Mouse (Mus musculus) right cerebral cortex, adult 18-20 months (tissue): Measurements from ENCODE around the gene Blnk.

Source experiments
- DNase-seq: peaks from one replicate; pipeline ENCODE4 v3.0.0; 2022; ENCODE audit warnings: mixed read lengths

Gene Blnk

GRCm38 (mm10) chr19:40994057-40994585 is at the start of gene Blnk:
Gene Blnk (minus strand): TSS chr19:40994535.
- peak; percentile 56 for DNase-seq

DNA sequence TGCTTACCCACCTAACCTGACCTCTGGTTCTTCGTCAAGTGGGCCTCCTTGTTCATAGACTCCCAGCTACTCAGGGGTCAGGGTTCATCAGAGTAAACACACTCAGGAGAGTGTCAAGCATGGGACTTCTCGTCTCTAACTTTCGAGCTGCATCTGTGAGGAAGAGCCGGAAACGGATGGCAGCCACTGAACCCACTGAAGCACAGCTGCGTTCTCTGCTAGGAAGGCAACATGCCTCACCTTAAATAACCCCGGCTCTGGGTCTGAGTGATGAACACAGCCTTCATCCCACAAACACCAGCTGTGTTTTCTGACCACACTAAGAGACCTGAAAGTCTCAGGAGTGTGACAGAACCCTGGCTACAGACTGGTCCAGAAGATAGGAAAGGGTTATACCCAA is 44.8 kb upstream of the Blnk start:
- no peak for DNase-seq

DNA sequence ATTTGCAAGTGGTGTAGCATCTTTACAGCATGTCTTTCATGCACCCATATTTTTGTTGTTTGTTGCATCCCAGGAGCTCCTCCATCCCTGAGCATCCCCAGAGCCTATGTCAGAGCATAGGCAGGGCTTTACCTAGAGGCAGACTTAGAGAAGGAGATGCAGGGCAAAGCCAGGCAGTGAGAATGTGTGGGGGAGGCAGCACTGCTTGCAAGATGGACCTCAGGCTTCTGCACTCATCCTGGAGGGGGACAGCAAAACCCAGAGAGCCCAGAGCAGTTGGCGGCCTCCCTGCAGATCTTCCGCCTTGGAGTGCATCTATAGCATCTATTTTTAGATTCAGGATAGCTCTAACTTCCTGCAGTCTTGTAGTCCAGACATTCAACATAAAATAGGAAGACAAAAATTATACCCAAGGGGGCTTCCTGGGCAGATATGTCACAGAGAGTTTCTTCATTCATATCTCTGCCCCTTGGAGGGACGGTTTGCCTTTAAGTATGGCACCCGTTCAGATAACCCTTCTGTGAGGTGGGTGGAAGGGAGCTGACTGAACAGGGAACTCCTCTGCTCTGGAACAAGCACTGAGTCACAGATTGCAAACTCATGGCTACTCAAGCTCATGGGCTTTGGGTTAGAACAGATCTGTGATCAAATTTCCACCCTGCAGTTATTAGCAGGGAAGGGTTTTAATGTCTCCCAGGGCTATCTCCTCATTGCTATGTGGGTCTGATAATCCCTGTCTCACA is 41.6 kb upstream of the Blnk start:
- peak; percentile 26 for DNase-seq

GRCm38 (mm10) chr19:41031869-41032268 is 37.5 kb upstream of the Blnk start:
- no peak for DNase-seq

GRCm38 (mm10) chr19:41031009-41031408 is 36.7 kb upstream of the Blnk start:
- DNase-seq: no peak

DNA sequence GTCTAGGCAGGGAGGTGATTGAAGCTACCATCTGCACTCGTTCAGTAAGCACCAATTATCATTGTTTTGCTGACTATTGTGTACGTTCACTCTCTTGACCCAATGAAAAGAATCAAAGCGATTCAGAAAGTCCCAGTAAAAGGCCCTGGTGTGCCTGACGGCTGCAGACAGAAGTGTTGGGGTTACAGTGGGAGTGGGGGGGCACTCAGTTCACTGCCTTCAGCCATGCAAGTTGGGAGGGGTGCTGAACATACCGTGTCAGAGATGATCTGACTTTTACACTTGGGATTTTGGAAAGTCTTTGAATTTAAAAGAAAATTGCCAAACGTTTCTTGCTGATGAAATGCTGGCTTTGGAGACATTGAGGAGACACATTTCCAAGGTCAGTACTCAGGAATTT is 35.8 kb upstream of the Blnk start:
- no peak for DNase-seq

GRCm38 (mm10) chr19:41029219-41029618 is 34.9 kb upstream of the Blnk start, which contains the start of gene Dntt:
Gene Dntt (plus strand): TSS chr19:41029275.
- DNase-seq: no peak

DNA sequence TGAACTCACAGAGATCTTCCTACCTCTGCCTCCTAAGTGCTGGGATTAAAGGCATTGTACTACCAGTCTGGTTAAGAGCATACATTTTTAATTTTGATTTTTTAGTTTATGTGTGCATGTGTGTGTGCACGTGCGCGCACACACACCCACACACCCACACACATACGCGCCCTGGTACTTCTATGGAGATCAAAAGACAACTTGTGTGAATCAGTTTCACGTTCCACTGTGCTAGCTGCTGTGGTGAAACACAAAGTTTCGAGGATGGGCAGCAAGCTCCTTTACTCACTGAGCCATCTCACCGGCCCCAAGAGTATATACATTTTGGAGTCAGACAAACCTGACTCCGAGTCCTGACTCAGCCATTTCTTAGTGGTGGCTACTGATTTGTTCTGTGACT is 33.3 kb upstream of the Blnk start:
- DNase-seq: no peak

DNA sequence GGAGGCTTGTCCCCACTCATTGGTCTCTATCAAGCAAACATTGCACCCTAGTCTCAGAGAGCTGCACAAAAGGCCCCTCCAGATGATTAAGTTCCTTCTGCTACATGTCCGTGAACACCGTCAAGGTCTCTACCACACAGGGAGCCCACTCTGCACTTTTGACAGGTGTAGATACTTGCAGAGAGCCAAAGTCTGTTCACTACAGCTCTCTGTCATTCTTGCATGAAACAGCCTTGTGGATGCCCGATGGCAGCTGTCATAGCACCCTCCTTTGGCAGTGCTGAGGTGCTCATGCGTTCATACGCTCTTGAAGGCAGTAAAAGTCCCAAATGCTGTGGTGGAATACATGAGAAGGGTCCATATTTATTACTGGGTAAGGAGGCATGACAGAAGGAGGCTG is 32.7 kb upstream of the Blnk start:
- DNase-seq: no peak

GRCm38 (mm10) chr19:41026551-41026950 is 32.2 kb upstream of the Blnk start:
- DNase-seq: no peak

GRCm38 (mm10) chr19:41022244-41022643 is 27.9 kb upstream of the Blnk start:
- DNase-seq: peak; percentile 28

DNA sequence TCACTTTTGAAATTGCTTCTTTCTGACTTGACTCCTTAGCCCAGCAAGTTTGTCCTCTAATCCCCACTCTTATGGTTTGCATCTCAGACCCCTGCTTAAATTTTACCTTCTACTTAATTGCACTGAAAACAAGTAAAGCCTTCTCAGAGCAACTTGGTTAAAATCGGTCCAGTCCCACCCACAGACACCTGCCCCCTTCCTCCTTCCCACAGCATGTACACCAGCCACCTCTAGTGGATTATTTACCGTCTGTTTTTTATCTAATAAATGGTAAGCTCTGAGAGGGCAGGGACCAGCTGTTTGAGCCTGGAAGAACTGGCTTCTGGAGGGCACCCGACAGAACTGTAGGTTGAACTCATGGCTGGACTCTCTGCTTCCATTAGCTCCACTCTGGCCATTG is 26.2 kb upstream of the Blnk start:
- no peak for DNase-seq

GRCm38 (mm10) chr19:41019164-41019675 is 24.9 kb upstream of the Blnk start:
- DNase-seq: no peak

GRCm38 (mm10) chr19:41015951-41016716 is 21.8 kb upstream of the Blnk start:
- DNase-seq: peak; percentile 57

GRCm38 (mm10) chr19:41014003-41014402 is 19.7 kb upstream of the Blnk start:
- DNase-seq: peak; percentile 41

GRCm38 (mm10) chr19:41013591-41013990 is 19.3 kb upstream of the Blnk start:
- no peak for DNase-seq

GRCm38 (mm10) chr19:41011676-41012075 is 17.3 kb upstream of the Blnk start:
- no peak for DNase-seq

GRCm38 (mm10) chr19:41008674-41009395 is 14.5 kb upstream of the Blnk start:
- DNase-seq: no peak

- no peak for DNase-seq
Measured at GRCm38 (mm10) chr19:41007733-41008132, 13.4 kb upstream of the Blnk start.

DNA sequence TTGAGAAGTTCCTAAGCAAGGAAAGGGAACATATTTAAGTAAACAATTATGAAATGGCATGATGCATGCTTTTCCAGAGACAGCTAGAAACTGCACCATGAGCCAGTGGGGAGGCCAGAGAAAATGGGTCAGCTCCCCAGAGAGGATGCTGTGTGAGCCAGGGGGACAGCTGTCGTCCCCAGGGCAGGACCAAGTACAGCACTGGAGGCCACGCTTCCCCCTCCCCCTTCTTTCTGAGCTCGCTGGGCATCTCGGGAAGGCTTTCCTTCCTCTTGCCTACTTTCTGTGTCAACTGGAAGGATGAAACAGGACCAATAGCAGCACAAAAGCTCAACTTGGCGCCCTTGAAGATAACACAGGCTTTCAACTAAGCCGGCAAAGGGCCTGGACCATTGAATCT is 13.0 kb upstream of the Blnk start:
- DNase-seq: no peak

DNA sequence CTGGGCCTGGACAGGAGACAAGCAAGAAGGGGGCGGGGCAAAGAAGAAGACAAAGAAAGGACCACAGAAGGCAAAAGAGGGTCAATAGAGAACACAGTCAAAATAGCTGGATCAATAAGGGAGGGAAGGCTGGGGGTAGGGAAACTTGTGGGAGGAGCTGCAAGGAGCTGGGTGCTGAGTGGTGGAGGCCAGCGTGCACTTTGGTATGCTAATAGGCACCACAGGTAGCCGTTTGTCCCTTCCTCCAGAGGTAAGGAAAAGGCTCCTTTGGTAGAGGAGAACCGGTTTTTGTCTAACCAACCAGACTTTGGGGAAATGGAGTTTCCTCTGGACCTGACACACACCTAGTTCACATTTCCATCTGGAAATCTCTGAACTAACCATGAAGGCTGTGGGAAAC is 12.3 kb upstream of the Blnk start:
- no peak for DNase-seq

DNA sequence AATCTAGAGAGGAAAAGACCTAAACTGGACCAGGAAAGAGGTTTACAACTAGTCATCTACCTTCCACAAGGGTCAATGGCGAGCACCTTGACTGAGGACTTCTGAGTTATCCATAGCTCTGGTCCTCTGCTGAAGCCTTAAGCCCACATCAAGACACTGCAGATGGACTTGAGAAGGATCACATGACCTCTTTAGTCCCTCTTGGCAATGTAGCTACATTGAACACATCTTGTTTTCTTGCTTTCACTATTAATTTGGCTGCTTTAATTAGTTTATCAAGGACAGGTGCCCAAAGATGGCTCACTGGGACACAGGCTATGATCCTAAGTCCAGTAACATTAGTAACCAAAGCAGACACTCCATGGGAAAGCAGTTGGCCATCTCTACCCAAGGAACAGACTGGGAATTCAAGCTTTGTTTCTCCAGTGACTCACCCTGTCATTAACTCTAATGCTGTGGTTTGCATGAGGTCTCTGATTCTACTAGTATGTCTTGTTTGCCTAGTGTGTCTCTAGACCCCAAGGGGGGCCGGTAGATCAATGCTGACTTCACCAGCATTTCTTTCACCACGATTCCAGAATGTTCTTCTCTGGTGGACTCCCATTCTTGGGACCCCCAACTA is 9.5 kb upstream of the Blnk start:
- no peak for DNase-seq

DNA sequence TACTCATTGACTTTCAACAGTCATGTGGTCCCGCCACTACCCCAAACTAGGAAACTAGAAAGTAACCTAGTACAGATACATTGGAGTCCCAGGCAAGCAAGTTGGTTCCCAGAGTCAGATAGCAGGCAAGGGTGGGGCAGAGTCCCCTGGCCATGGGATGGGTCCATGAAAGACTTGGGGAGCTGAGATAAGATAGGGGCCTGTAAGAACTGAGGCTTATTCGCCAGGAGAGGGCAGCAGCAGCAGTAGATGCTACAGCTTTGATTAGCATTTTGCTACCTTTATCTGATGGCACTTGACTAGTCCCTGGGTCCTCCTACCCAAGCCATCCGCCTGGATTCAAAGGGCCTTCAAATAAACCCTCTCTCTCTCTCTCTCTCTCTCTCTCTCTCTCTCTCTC is 5.2 kb upstream of the Blnk start:
- DNase-seq: no peak
